Mouse (Mus musculus) intestine, embryonic 16.5 days (tissue): ENCODE data around the gene Pick1. TPM values are rescaled to one million over a fixed set of nuclear protein-coding genes. Genes with fewer than 3 reads are reported as not detected.
"Not testable (repeated sequence)": the region's sequence is repeated elsewhere in the genome, so short reads cannot be mapped to it uniquely, and the experiment has no call there.

Experiments used
- ATAC-seq: fragments of 200-750 bp; cut with Nextera tagmentation; 2 replicates; pipeline ENCODE4 v1.8.0; 2017; ENCODE audit warnings: moderate TSS enrichment, moderate library complexity
- H3K27ac ChIP-seq: fragments of 300-500 bp; sonication (generic); 2 replicates; pipeline ENCODE4 v1.5.1; 2014; ENCODE audit warnings: mild to moderate bottlenecking, low read length
- H3K27me3 ChIP-seq: fragments of 300-500 bp; sonication (generic); replicated peaks from 2 replicates; pipeline ENCODE4 v1.6.1; 2014; ENCODE audit warnings: low read length, control low read depth, mixed read lengths; ENCODE audit not compliant: control insufficient read depth, insufficient read depth
- H3K36me3 ChIP-seq: fragments of 300-500 bp; sonication (generic); 2 replicates; pipeline ENCODE4 v1.6.1; 2014; ENCODE audit warnings: low read length, control low read depth; ENCODE audit not compliant: control insufficient read depth, insufficient read depth
- H3K4me1 ChIP-seq: fragments of 300-500 bp; sonication (generic); 2 replicates; pipeline ENCODE4 v1.6.1; 2014; ENCODE audit warnings: low read length, control low read depth, mixed read lengths; ENCODE audit not compliant: control insufficient read depth, insufficient read depth
- H3K4me2 ChIP-seq: fragments of 300-500 bp; sonication (generic); 2 replicates; pipeline ENCODE4 v1.6.1; 2014; ENCODE audit warnings: low read depth, low read length, control low read depth
- H3K4me3 ChIP-seq: fragments of 300-500 bp; sonication (generic); 2 replicates; pipeline ENCODE4 v1.5.1; 2014; ENCODE audit warnings: mild to moderate bottlenecking, low read length
- H3K9ac ChIP-seq: fragments of 300-500 bp; sonication (generic); 2 replicates; pipeline ENCODE4 v1.6.1; 2014; ENCODE audit warnings: low read depth, low read length
- H3K9me3 ChIP-seq: fragments of 300-500 bp; sonication (generic); 2 replicates; pipeline ENCODE4 v1.6.1; 2016; ENCODE audit warnings: low read length, control low read depth; ENCODE audit not compliant: control insufficient read depth
- WGBS: fragments of 180-500 bp; shearing (Covaris S2); extraction: QIAGEN DNeasy Blood & Tissue Kit; methylation state at CpG from one replicate; pipeline ENCODE4 v1.1.7; 2014; 5-methylcytosine and 5-hydroxymethylcytosine counted together
- polyA plus RNA-seq: library from polyadenylated mRNA; unstranded; fragments of >200 nt; fragmentation: Nextera tagmentation; extraction: Ambion mirVana; gene quantifications from 2 replicates; pipeline ENCODE4 v1.2.1, GENCODE M21; 2015

The Pick1 gene
- polyA plus RNA-seq, 1 experiment from 2014 or later: 56.2 TPM

DNA sequence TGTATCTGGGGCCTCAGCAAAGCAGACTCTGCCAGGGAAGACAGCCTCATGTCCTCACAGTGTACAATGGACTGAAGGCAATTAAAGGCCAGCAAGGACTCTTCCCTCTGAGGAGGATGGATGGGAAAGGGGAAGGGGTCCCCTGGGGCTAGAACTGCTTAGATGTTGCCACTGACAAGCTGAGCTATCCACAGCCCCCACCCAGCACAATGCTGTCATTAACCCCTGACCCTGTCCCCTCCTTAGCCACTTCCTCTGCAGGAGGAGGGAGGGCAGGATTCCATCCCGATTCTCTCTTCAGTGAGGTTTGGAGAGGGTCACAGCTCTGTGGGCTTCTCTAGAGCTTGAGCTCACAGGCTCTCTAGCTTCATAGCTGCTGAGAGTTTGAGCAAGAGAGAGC is 9.4 kb upstream of the Pick1 start:
- no peak overlapping the region for H3K9ac ChIP-seq
- no peak overlapping the region for H3K27ac ChIP-seq
- no peaks in the 10 kb centered on the region for H3K9me3 ChIP-seq
- no peaks in the 10 kb centered on the region; the same call in 1 of the 2 replicates for H3K27me3 ChIP-seq
- no peak overlapping the region for H3K4me2 ChIP-seq
- 6% methylated on average over 1 of the region's 1 CpGs for WGBS
- no peaks in the 10 kb centered on the region for H3K36me3 ChIP-seq
- no peak for ATAC-seq
- H3K4me3 ChIP-seq: no peak overlapping the region
- H3K4me1 ChIP-seq: no peaks in the 10 kb centered on the region

- no peaks in the 10 kb centered on the region for H3K9me3 ChIP-seq
- no peaks in the 10 kb centered on the region for H3K4me1 ChIP-seq
- H3K27me3 ChIP-seq: no peaks in the 10 kb centered on the region
- no peak overlapping the region for H3K9ac ChIP-seq
- no peak overlapping the region for H3K4me2 ChIP-seq
- no peaks in the 10 kb centered on the region for H3K36me3 ChIP-seq
- H3K27ac ChIP-seq: no peak overlapping the region
- no peak overlapping the region for H3K4me3 ChIP-seq
- 14% methylated on average over 5 of the region's 5 CpGs for WGBS
- no peak for ATAC-seq
Observed at GRCm38 (mm10) chr15:79223641-79224040, 5.3 kb upstream of the Pick1 start.

- WGBS: 11% methylated on average over 5 of the region's 5 CpGs
- no peaks in the 10 kb centered on the region for H3K4me1 ChIP-seq
- H3K9me3 ChIP-seq: no peaks in the 10 kb centered on the region
- no peak overlapping the region for H3K9ac ChIP-seq
- no peak overlapping the region for H3K27ac ChIP-seq
- ATAC-seq: peak; percentile 27; the same call in 1 of the 2 replicates
- H3K27me3 ChIP-seq: no peaks in the 10 kb centered on the region
- H3K36me3 ChIP-seq: no peaks in the 10 kb centered on the region
- H3K4me3 ChIP-seq: no peak overlapping the region
- H3K4me2 ChIP-seq: no peak overlapping the region
Observed at GRCm38 (mm10) chr15:79224685-79225084, 4.3 kb upstream of the Pick1 start.

DNA sequence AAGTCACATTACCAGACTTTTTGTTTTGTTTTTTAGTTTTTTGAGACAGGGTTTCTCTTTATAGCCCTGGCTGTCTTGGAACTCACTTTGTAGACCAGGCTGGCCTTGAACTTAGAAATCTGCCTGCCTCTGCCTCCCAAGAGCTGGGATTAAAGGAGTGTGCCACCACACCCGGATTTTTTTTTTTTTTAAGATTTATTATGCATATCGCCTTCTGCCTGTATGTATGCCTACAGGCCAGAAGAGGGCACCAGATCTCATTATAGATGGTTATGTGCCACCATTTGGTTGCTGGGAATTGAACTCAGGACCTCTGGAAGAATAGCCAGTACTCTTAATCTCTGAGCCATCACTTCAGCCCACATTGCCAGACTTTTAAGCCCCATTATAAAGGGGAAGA is 3.2 kb upstream of the Pick1 start:
- not testable (repeated sequence) for H3K9ac ChIP-seq

GRCm38 (mm10) chr15:79235268-79235667 is 6.3 kb downstream of the Pick1 start:
- no peak overlapping the region for H3K4me2 ChIP-seq
- peak overlapping the region; percentile 54 for H3K27ac ChIP-seq
- no peaks in the 10 kb centered on the region for H3K9me3 ChIP-seq
- H3K36me3 ChIP-seq: peaks cover 13% of the 10 kb centered on the region
- H3K9ac ChIP-seq: no peak overlapping the region
- peak; percentile 71 for ATAC-seq
- WGBS: 72% methylated on average over 9 of the region's 9 CpGs
- H3K27me3 ChIP-seq: no peaks in the 10 kb centered on the region
- peaks cover 5% of the 10 kb centered on the region for H3K4me1 ChIP-seq
- no peak overlapping the region for H3K4me3 ChIP-seq

More for the DNA sequence above, 3.2 kb upstream of the Pick1 start:
- H3K4me1 ChIP-seq, ATAC-seq, H3K27me3 ChIP-seq, H3K9me3 ChIP-seq, H3K4me3 ChIP-seq, H3K4me2 ChIP-seq, H3K36me3 ChIP-seq, H3K27ac ChIP-seq: not testable (repeated sequence)
- WGBS: 53% methylated on average over 2 of the region's 2 CpGs

GRCm38 (mm10) chr15:79238036-79238435 is 9.1 kb downstream of the Pick1 start:
- Histone ChIP-seq H3K4me3 (no peak overlapping the region), H3K4me1 (peaks cover 5% of the 10 kb centered on the region), H3K4me2 (no peak overlapping the region), H3K27me3 (no peaks in the 10 kb centered on the region), H3K27ac (no peak overlapping the region), H3K9me3 (no peaks in the 10 kb centered on the region), H3K36me3 (peaks cover 18% of the 10 kb centered on the region), H3K9ac (no peak overlapping the region)
- no peak for ATAC-seq
- 73% methylated on average over 6 of the region's 6 CpGs for WGBS

- H3K4me2 ChIP-seq: no peak overlapping the region
- no peaks in the 10 kb centered on the region; the same call in none of the 2 replicates for H3K4me1 ChIP-seq
- peaks cover 31% of the 10 kb centered on the region for H3K36me3 ChIP-seq
- no peak overlapping the region for H3K27ac ChIP-seq
- ATAC-seq: peak; percentile 30; the same call in 1 of the 2 replicates
- WGBS: 75% methylated on average over 13 of the region's 13 CpGs
- H3K27me3 ChIP-seq: no peaks in the 10 kb centered on the region
- H3K4me3 ChIP-seq: no peak overlapping the region
- H3K9ac ChIP-seq: no peak overlapping the region
- H3K9me3 ChIP-seq: no peaks in the 10 kb centered on the region
Observed at GRCm38 (mm10) chr15:79242574-79243233, 13.7 kb downstream of the Pick1 start.

- no peak overlapping the region for H3K27ac ChIP-seq
Observed at GRCm38 (mm10) chr15:79243234-79244042, 14.5 kb downstream of the Pick1 start.

DNA sequence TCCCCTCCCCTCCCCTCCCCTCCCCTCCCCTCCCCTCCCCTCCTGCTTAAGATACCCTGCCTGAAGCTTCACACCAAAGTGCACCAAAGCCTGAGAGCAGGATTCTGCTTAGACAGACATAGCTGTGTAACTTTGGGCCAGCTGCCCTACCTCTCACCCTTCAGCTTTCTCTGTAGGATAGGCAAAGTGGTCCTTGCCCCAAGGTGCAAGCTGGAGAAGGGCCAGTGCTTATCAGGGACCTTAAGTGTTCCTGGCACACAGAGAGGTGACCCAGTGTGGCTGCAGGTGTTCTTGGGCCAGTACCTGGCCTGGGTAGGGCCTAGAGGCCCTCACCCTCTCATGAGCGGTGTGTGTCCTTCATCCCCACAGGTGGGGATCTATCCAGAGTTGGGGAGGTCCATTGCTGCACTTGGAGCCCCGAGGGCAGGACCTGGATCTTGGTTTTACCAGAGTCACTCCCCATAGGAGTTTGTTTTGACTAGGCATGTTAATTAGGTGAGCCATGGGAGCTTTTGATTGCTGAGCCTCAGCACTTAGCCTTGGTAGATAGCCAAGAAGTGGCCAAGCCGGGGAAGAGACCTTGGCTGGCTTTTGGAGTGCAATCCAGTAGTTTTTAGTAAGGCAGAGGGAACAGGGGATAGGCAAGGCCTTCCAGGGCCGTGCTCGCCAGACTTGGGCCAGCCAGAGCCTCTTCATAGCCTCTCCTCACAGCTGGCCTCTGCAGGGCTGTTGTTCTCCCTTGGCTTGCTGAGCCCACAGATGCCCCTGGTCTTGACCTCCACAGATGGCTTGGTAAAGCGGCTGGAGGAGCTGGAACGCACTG is 15.3 kb downstream of the Pick1 start:
- ATAC-seq: no peak
- no peak overlapping the region for H3K4me3 ChIP-seq
- H3K9me3 ChIP-seq: no peaks in the 10 kb centered on the region
- WGBS: 78% methylated on average over 7 of the region's 7 CpGs
- H3K36me3 ChIP-seq: peaks cover 31% of the 10 kb centered on the region
- no peak overlapping the region for H3K4me2 ChIP-seq
- H3K4me1 ChIP-seq: no peaks in the 10 kb centered on the region; the same call in none of the 2 replicates
- no peaks in the 10 kb centered on the region for H3K27me3 ChIP-seq
- 0 out of 2 replicates have a peak overlapping the region, but pooled peaks have one; percentile 17 for H3K27ac ChIP-seq
- H3K9ac ChIP-seq: no peak overlapping the region

More at GRCm38 (mm10) chr15:79243234-79244042, 14.5 kb downstream of the Pick1 start:
- H3K4me1 ChIP-seq: no peaks in the 10 kb centered on the region; the same call in none of the 2 replicates
- H3K36me3 ChIP-seq: peaks cover 31% of the 10 kb centered on the region
- no peak overlapping the region for H3K4me2 ChIP-seq
- H3K4me3 ChIP-seq: no peak overlapping the region
- no peaks in the 10 kb centered on the region for H3K9me3 ChIP-seq
- H3K9ac ChIP-seq: 0 out of 2 replicates have a peak overlapping the region, but pooled peaks have one; percentile 21
- ATAC-seq: peak; percentile 97
- no peaks in the 10 kb centered on the region for H3K27me3 ChIP-seq
- WGBS: 21% methylated on average over 10 of the region's 10 CpGs
